Mouse (Mus musculus) MEL (cell line): ENCODE results near the gene Robo1. TPM values are rescaled to one million over a fixed set of nuclear protein-coding genes. Genes with fewer than 3 reads are reported as not detected.

Experiments
- DNase-seq: peaks from one replicate; pipeline ENCODE4 v3.0.0; 2011; ENCODE audit warnings: low read depth, low spot score
- H3K27ac ChIP-seq: 2 replicates; pipeline ENCODE4 v1.5.1; 2012; ENCODE audit warnings: low read depth, mild to moderate bottlenecking, control low read depth, low read length, moderate library complexity; ENCODE audit not compliant: control insufficient read depth
- H3K27me3 ChIP-seq, 2 experiments: fragments of 150-350 bp in 1 of 2; sonication (generic) in 1 of 2; 2 replicates each; pipeline ENCODE4 v1.6.1; 2012; ENCODE audit warnings: low read length in 2 of 2, mild to moderate bottlenecking in 2 of 2, improper control_type of control experiment in 1 of 2, moderate library complexity in 1 of 2; ENCODE audit not compliant: insufficient read depth in 2 of 2, control insufficient read depth in 1 of 2
- H3K36me3 ChIP-seq, 2 experiments: 2 replicates each; pipeline ENCODE4 v1.6.1; 2012 to 2014; ENCODE audit warnings: low read length in 2 of 2, improper control_type of control experiment in 1 of 2, inconsistent platforms in 1 of 2, mild to moderate bottlenecking in 1 of 2; ENCODE audit not compliant: insufficient read depth in 2 of 2, control insufficient read depth in 1 of 2
- H3K4me1 ChIP-seq, 2 experiments: fragments of 150-350 bp in 1 of 2; sonication (generic) in 1 of 2; 2 replicates each; pipeline ENCODE4 v1.6.1; 2012; ENCODE audit warnings: low read length in 2 of 2, improper control_type of control experiment in 1 of 2, mild to moderate bottlenecking in 1 of 2; ENCODE audit not compliant: insufficient read depth in 2 of 2, control insufficient read depth in 1 of 2
- H3K4me3 ChIP-seq, 2 experiments: fragments of 150-350 bp in 1 of 2; sonication (generic) in 1 of 2; 2 replicates each; pipeline ENCODE4 v1.5.1; 2012; ENCODE audit warnings: low read depth in 2 of 2, low read length in 2 of 2, mild to moderate bottlenecking in 2 of 2, moderate library complexity in 2 of 2, control low read depth in 1 of 2, improper control_type of control experiment in 1 of 2; ENCODE audit not compliant: control insufficient read depth in 1 of 2, insufficient read depth in 1 of 2
- H3K79me2 ChIP-seq: 2 replicates; pipeline ENCODE4 v1.6.1; 2012; ENCODE audit warnings: mild to moderate bottlenecking, low read length, moderate library complexity; ENCODE audit not compliant: control insufficient read depth, poor library complexity, insufficient read depth
- H3K9ac ChIP-seq: 2 replicates; pipeline ENCODE4 v1.6.1; 2012; ENCODE audit warnings: low read depth, mild to moderate bottlenecking, control low read depth, low read length, moderate library complexity; ENCODE audit not compliant: control insufficient read depth, poor library complexity, severe bottlenecking
- H3K9me3 ChIP-seq: fragments of 150-350 bp; sonication (generic); replicated peaks from 2 replicates; pipeline ENCODE4 v1.6.1; 2012; ENCODE audit warnings: mild to moderate bottlenecking, low read length, improper control_type of control experiment, moderate library complexity; ENCODE audit not compliant: insufficient read depth
- E2F4 ChIP-seq: IDR thresholded peaks from 2 replicates; pipeline ENCODE4 v1.6.1; 2011; ENCODE audit warnings: low read depth, low read length, improper control_type of control experiment, borderline replicate concordance
- ETS1 ChIP-seq: IDR thresholded peaks from 2 replicates; pipeline ENCODE4 v1.6.1; 2012; ENCODE audit warnings: low read depth, mild to moderate bottlenecking, inconsistent platforms, low read length, improper control_type of control experiment, moderate library complexity
- GATA1 ChIP-seq: IDR thresholded peaks from 2 replicates; pipeline ENCODE4 v1.6.1; 2011; ENCODE audit warnings: low read depth, low read length, improper control_type of control experiment
- HCFC1 ChIP-seq: IDR thresholded peaks from 2 replicates; pipeline ENCODE4 v1.6.1; 2012; ENCODE audit warnings: low read depth, mild to moderate bottlenecking, inconsistent platforms, low read length, improper control_type of control experiment, moderate library complexity
- MEF2A ChIP-seq: IDR thresholded peaks from 2 replicates; pipeline ENCODE4 v1.6.1; 2014; ENCODE audit warnings: low read depth, mild to moderate bottlenecking, inconsistent platforms, low read length, improper control_type of control experiment; ENCODE audit not compliant: poor library complexity, insufficient replicate concordance, severe bottlenecking; ENCODE audit errors: extremely low read depth
- MXI1 ChIP-seq: IDR thresholded peaks from 2 replicates; pipeline ENCODE4 v1.6.1; 2011; ENCODE audit warnings: mild to moderate bottlenecking, low read depth, low read length, improper control_type of control experiment
- MYB ChIP-seq: IDR thresholded peaks from 2 replicates; pipeline ENCODE4 v1.6.1; 2011; ENCODE audit warnings: mild to moderate bottlenecking, low read depth, low read length, improper control_type of control experiment
- MYC ChIP-seq: IDR thresholded peaks from 2 replicates; pipeline ENCODE4 v1.6.1; 2011; ENCODE audit warnings: low read depth, mild to moderate bottlenecking, low read length, improper control_type of control experiment, moderate library complexity
- NELFE ChIP-seq: IDR thresholded peaks from 2 replicates; pipeline ENCODE4 v1.6.1; 2011; ENCODE audit warnings: low read depth, low read length, improper control_type of control experiment
- POLR2A ChIP-seq, 2 experiments: IDR thresholded peaks; 2 replicates each; pipeline ENCODE4 v1.6.1; 2011 to 2012; ENCODE audit warnings: low read length in 2 of 2, mild to moderate bottlenecking in 2 of 2, control low read depth in 1 of 2, improper control_type of control experiment in 1 of 2, low read depth in 1 of 2, moderate library complexity in 1 of 2; ENCODE audit not compliant: control insufficient read depth in 1 of 2, insufficient read depth in 1 of 2, poor library complexity in 1 of 2
- RAD21 ChIP-seq: IDR thresholded peaks from 2 replicates; pipeline ENCODE4 v1.6.1; 2011; ENCODE audit warnings: mild to moderate bottlenecking, low read depth, low read length, improper control_type of control experiment
- RCOR1 ChIP-seq: IDR thresholded peaks from 2 replicates; pipeline ENCODE4 v1.6.1; 2012; ENCODE audit warnings: low read depth, mild to moderate bottlenecking, inconsistent platforms, low read length, improper control_type of control experiment
- SIN3A ChIP-seq: IDR thresholded peaks from 2 replicates; pipeline ENCODE4 v1.6.1; 2012; ENCODE audit warnings: low read length, improper control_type of control experiment, inconsistent platforms
- TBP ChIP-seq: IDR thresholded peaks from 2 replicates; pipeline ENCODE4 v1.8.0; 2011; ENCODE audit warnings: low read depth, low read length, improper control_type of control experiment
- USF1 ChIP-seq: IDR thresholded peaks from 2 replicates; pipeline ENCODE4 v1.6.1; 2014; ENCODE audit warnings: low read depth, mild to moderate bottlenecking, inconsistent platforms, low read length, improper control_type of control experiment, moderate library complexity
- USF2 ChIP-seq, 2 experiments: IDR thresholded peaks; 2 replicates each; pipeline ENCODE4 v1.6.1; 2011 to 2012; ENCODE audit warnings: improper control_type of control experiment in 2 of 2, low read length in 2 of 2, borderline replicate concordance in 1 of 2, inconsistent platforms in 1 of 2, low read depth in 1 of 2, mild to moderate bottlenecking in 1 of 2; ENCODE audit not compliant: insufficient read depth in 1 of 2
- ZC3H11A ChIP-seq: IDR thresholded peaks from 2 replicates; pipeline ENCODE4 v1.6.1; 2012; ENCODE audit warnings: low read depth, mild to moderate bottlenecking, inconsistent platforms, low read length, improper control_type of control experiment
- ZNF384 ChIP-seq: IDR thresholded peaks from 2 replicates; pipeline ENCODE4 v1.6.1; 2012; ENCODE audit warnings: low read depth, mild to moderate bottlenecking, inconsistent platforms, low read length, improper control_type of control experiment
- polyA plus RNA-seq, 2 experiments: library from polyadenylated mRNA; stranded (reverse) in 1 of 2; unstranded in 1 of 2; fragments of >175 nt in 1 of 2; fragments of >200 nt in 1 of 2; gene quantifications; 2 replicates each; pipeline versions ENCODE4 v1.2.1 to v1.2.4; 2012; ENCODE audit warnings: low replicate concordance in 2 of 2, low read depth in 1 of 2; ENCODE audit not compliant: insufficient read length in 2 of 2, insufficient read depth in 1 of 2, missing spikeins in 1 of 2
- total RNA-seq: library from RNA; depleted of rRNA; stranded (reverse); fragments of 300-350 nt; gene quantifications from 2 replicates; pipeline ENCODE4 v1.2.3, GENCODE M21; 2012

Gene Robo1
- total and polyA plus RNA-seq, 3 experiments: not detected

GRCm38 (mm10) chr16:72383566-72383965 lies 75.5 kb downstream of the Robo1 start:
- no peak for DNase-seq
- Histone ChIP-seq H3K9me3 (no peaks in the 10 kb centered on the region), H3K27ac (no peak overlapping the region), H3K4me1 (no peaks in the 10 kb centered on the region), H3K79me2 (no peaks in the 10 kb centered on the region), H3K4me3 (no peak overlapping the region), H3K27me3 (no peaks in the 10 kb centered on the region), H3K9ac (no peak overlapping the region), H3K36me3 (no peaks in the 10 kb centered on the region)
- TF ChIP-seq MYC (no peak), MEF2A (no peak), USF2 (IDR thresholded peaks at IDR 0.05; ENCODE audit: borderline replicate concordance in 1 of 2, insufficient read depth in 1 of 2, low read depth in 1 of 2, low read length in 2 of 2) (no peak), USF1 (no peak)

- no peaks in the 10 kb centered on the region for H3K79me2 ChIP-seq
- no peak overlapping the region for H3K9ac ChIP-seq
- TF ChIP-seq MEF2A: no peak
- TF ChIP-seq ETS1: no peak
- no peak for TF ChIP-seq ZC3H11A
- TF ChIP-seq GATA1: no peak
- TF ChIP-seq RAD21: no peak
- TF ChIP-seq NELFE: no peak
- no peak for TF ChIP-seq HCFC1
- no peak for TF ChIP-seq USF1
- no peak for TF ChIP-seq MYC
- no peak for TF ChIP-seq SIN3A
- TF ChIP-seq TBP: no peak
- no peak for TF ChIP-seq ZNF384
- TF ChIP-seq MXI1: no peak
- no peak for TF ChIP-seq E2F4
- no peak for TF ChIP-seq POLR2A (IDR thresholded peaks at IDR 0.05; ENCODE audit: control insufficient read depth in 1 of 2, insufficient read depth in 1 of 2, low read depth in 1 of 2, low read length in 2 of 2, poor library complexity in 1 of 2)
- TF ChIP-seq MYB: no peak
- no peak for TF ChIP-seq RCOR1
- TF ChIP-seq USF2 (IDR thresholded peaks at IDR 0.05; ENCODE audit: borderline replicate concordance in 1 of 2, insufficient read depth in 1 of 2, low read depth in 1 of 2, low read length in 2 of 2): no peak
- no peaks in the 10 kb centered on the region for H3K9me3 ChIP-seq
- no peak overlapping the region for H3K4me3 ChIP-seq
- no peaks in the 10 kb centered on the region for H3K27me3 ChIP-seq
- H3K4me1 ChIP-seq: no peaks in the 10 kb centered on the region
- no peaks in the 10 kb centered on the region for H3K36me3 ChIP-seq
- DNase-seq: no peak
- no peak overlapping the region for H3K27ac ChIP-seq
These were observed 85.4 kb downstream of the Robo1 start for GRCm38 (mm10) chr16:72393512-72393911.
